In the genomic region with DNA sequence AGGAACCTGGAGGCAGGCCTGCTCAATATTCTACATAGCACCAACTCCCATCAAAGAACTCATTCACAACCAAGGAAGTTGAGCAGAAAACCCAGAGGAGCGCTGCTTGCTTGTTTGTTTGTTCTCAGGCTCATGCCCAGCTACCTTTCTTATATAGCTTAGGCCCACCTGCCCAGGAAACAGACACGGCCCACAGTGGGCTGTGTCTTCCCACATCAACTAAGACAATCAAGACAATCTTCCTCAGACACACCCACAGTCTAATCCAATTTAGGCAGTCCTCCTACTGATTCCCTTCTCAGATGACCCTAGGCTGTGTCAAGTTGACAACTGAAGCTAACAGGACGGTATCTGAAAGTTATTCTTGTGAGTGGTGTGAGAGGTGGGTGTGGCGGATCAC, we compare ENCODE assay signal across 8 mouse cellular contexts. TPM values are rescaled to one million over a fixed set of nuclear protein-coding genes. Genes with fewer than 3 reads are reported as not detected.
A peak's percentile ranks its signal among the peaks of the same experiment; 100 is the strongest.
DNase-seq lines count a peak whose midpoint lies in the region; ATAC-seq and TF ChIP-seq lines count a peak whose summit lies in the region.

A gene (plus strand): TSS at position 301 of the 400 bp plus-strand sequence.

- H3K4me3 ChIP-seq in lung, adult 2 months (replicated peaks; ENCODE audit: extremely low read depth, low read depth, low read length): peak within 1 kb of the TSS; percentile 58
- peak within 1 kb of the TSS; percentile 56 for H3K4me3 ChIP-seq in intestine, embryonic 16.5 days (ENCODE audit: low read length)
- peak within 1 kb of the TSS; percentile 26 for H3K4me3 ChIP-seq in neural tube, embryonic 13.5 days

- H3K4me1 ChIP-seq in lung, adult 2 months (ENCODE audit: control insufficient read depth, insufficient read depth, low read length): peaks cover 23% of the 10 kb centered on the region
- H3K4me1 ChIP-seq in intestine, embryonic 16.5 days (ENCODE audit: control insufficient read depth, insufficient read depth, low read length): peaks cover 17% of the 10 kb centered on the region
- peaks cover 10% of the 10 kb centered on the region for H3K4me1 ChIP-seq in neural tube, embryonic 13.5 days (replicated peaks)

- H3K27ac ChIP-seq in intestine, embryonic 16.5 days (ENCODE audit: low read length): peak within 1 kb of the TSS; percentile 37
- H3K27ac ChIP-seq in neural tube, embryonic 13.5 days (replicated peaks): no peak within 1 kb of the TSS

- no peak for ATAC-seq in intestine, embryonic 16.5 days
- no peak for ATAC-seq in neural tube, embryonic 13.5 days (ENCODE audit: low read depth)
- ATAC-seq in cerebellum, adult (ENCODE audit: insufficient number of reproducible peaks, low FRiP score, low TSS enrichment): no peak

- DNase-seq in lung, adult 2 months: no peak
- DNase-seq in lung, postnatal 10 days: no peak
- no peak for DNase-seq in gonadal fat pad, adult 2 months (ENCODE audit: low read depth)
- no peak for DNase-seq in embryo, embryonic 11 days
- no peak for DNase-seq in gastrocnemius, adult 18-20 months (ENCODE audit: low spot score)

- peak within 1 kb of the TSS; percentile 68 for H3K9ac ChIP-seq in intestine, embryonic 16.5 days (ENCODE audit: low read depth, low read length)
- H3K9ac ChIP-seq in neural tube, embryonic 13.5 days: no peak within 1 kb of the TSS

- H3K4me2 ChIP-seq in intestine, embryonic 16.5 days (ENCODE audit: low read depth, low read length): peak within 1 kb of the TSS; percentile 83
- H3K4me2 ChIP-seq in neural tube, embryonic 13.5 days: peak within 1 kb of the TSS; percentile 50

- TF ChIP-seq POLR2A in lung, adult 2 months (IDR thresholded peaks at IDR 0.05; ENCODE audit: borderline replicate concordance, extremely low read depth, low read depth, low read length): no peak

- H3K27me3 ChIP-seq in intestine, embryonic 16.5 days (replicated peaks; ENCODE audit: control insufficient read depth, insufficient read depth, low read length): peaks cover 29% of the 10 kb centered on the region
- H3K27me3 ChIP-seq in neural tube, embryonic 13.5 days: peaks cover 57% of the 10 kb centered on the region

- H3K36me3 ChIP-seq in intestine, embryonic 16.5 days (ENCODE audit: control insufficient read depth, insufficient read depth, low read length): no peaks in the 10 kb centered on the region
- H3K36me3 ChIP-seq in neural tube, embryonic 13.5 days: no peaks in the 10 kb centered on the region

- no peaks in the 10 kb centered on the region for H3K9me3 ChIP-seq in intestine, embryonic 16.5 days (ENCODE audit: control insufficient read depth, low read length)
- no peaks in the 10 kb centered on the region for H3K9me3 ChIP-seq in neural tube, embryonic 13.5 days

- no peak for TF ChIP-seq CTCF in lung, adult 2 months (IDR thresholded peaks at IDR 0.05; ENCODE audit: insufficient read depth, low read length)

- WGBS in lung, adult 2 months: 81% methylated on average over 4 of the region's 4 CpGs
- WGBS in intestine, embryonic 16.5 days: 74% methylated on average over 4 of the region's 4 CpGs
- WGBS in neural tube, embryonic 13.5 days: 74% methylated on average over 4 of the region's 4 CpGs

RNA-seq across cellular contexts. Expression of the gene that starts here (rescaled TPM):
- 26.7 and 28.2 TPM in 2 replicates for polyA plus RNA-seq in lung, adult 2 months (2012; rRNA removed)
- 19.7 and 24.7 TPM in 2 replicates for polyA plus RNA-seq in gonadal fat pad, adult 2 months (2012; rRNA removed)
- 9.7 and 10.8 TPM in 2 replicates for polyA plus RNA-seq in intestine, embryonic 16.5 days (2015; fragmentation: Nextera tagmentation; extraction: Ambion mirVana)
- 1.3 and 2.0 TPM in 2 replicates for polyA plus RNA-seq in neural tube, embryonic 13.5 days (2015; fragmentation: Nextera tagmentation; extraction: Ambion mirVana)
- under 1 TPM; 0.50 to 0.57 TPM for total RNA-seq in gastrocnemius, adult 18-20 months (2021)
